Mouse (Mus musculus) testis, postnatal 14 days (tissue): ENCODE results near the gene Dcaf4.
A peak's percentile ranks its signal among the peaks of the same experiment; 100 is the strongest.

Experiments
- DNase-seq: peaks from one replicate; pipeline ENCODE4 v3.0.0; 2021; ENCODE audit warnings: low spot score

Dcaf4 gene

DNA sequence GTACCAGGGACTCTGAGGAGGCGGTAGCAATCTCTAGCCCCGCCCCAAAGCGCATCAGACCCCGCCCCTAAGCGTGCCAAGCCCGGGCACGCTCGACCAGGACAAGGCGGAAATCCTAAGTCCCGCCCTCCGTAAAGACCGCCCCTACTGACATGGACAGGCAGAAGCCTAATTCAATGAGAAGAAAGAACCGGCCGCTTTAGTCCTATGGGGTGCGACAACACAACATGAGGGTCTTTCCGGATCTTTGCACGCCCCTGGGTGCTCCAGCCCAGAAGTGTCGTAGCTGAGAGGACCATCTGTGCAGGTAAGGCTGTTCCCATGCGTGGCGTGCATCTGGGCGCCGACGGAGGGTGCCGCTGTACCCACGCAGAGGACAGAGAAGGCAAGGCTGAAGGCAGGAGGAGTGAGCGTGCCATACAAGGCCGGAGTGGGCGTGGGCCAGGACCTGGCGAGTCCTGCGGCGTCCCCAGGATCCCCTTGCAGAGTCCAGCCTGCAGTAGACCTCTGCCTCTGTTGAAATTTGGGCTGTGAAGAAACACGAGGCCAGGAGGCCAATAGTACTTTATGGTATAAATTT lies at the start of gene Dcaf4:
TSS of gene Dcaf4 (plus strand) at position 156 of the 580 bp plus-strand sequence.
- DNase-seq: peak; percentile 96

DNA sequence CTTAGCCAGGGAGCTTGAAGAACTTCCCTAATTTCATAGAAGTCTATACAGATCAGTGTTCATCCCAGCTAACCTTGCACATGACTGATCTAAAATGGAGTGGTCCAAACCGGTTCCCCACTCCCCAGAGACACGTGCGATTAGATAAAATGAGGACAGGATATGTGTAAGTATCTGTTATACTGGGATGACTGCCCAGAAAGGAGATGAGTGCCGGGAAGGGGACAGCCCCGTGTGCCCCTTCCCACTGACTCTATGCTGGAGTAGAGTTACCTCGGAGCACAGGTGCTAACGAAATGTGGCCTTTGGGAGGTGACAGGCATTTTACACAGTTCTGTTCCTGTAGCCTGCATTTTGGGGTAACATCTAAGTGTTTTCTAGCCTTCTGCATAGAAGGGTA lies 48.5 kb upstream of the Dcaf4 start:
- no peak for DNase-seq

DNA sequence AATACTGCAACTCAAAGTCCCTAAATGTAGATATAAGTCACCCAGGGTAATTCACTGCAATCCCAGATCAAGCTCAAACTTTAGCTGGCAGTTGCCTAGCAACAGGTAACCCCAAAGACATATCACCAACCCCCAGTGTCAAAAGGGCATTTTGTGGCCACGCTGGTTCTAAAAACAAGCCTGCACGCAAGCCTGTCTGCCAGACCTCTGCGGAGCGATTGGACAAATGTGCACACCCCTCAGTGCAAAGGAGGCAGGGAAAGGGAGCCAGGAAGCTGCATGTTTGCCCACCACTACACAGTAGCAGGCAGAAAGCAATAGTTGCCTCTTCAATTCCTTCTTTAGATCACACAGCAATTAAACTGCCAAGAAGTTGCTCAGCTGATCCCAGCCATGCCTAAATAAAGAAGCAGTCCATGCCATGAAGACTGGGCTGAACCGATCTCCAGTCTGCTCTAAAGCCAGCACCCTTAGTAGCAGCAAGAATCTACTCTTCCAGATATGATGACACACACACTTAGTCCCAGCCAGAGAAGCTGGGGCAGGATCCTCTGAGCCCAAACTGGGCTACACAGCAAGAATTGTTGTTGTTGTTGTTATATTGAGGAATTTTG lies 46.2 kb upstream of the Dcaf4 start:
- no peak for DNase-seq

GRCm38 (mm10) chr12:83475419-83475818 lies 44.8 kb upstream of the Dcaf4 start:
- no peak for DNase-seq

DNA sequence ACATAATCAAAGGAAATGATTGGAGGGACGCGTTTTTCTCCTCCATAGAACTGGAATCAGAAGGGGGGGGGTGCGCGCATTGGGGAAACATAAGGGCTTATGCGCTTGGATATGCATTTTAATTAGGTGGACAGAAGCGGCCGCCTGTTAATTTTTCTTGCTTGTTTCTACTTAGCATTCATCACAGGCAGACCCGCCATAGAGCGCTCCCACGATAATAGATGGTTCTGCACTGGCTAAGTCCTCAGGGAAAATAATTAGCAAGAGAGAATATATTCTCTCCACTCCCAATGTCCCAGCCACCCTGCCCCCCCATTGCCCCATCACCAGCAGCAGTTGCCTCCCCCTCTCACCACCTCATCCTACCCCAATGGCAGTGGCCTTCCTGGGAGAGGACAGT lies 44.0 kb upstream of the Dcaf4 start:
- DNase-seq: no peak

GRCm38 (mm10) chr12:83479140-83479539 lies 41.1 kb upstream of the Dcaf4 start:
- no peak for DNase-seq

DNA sequence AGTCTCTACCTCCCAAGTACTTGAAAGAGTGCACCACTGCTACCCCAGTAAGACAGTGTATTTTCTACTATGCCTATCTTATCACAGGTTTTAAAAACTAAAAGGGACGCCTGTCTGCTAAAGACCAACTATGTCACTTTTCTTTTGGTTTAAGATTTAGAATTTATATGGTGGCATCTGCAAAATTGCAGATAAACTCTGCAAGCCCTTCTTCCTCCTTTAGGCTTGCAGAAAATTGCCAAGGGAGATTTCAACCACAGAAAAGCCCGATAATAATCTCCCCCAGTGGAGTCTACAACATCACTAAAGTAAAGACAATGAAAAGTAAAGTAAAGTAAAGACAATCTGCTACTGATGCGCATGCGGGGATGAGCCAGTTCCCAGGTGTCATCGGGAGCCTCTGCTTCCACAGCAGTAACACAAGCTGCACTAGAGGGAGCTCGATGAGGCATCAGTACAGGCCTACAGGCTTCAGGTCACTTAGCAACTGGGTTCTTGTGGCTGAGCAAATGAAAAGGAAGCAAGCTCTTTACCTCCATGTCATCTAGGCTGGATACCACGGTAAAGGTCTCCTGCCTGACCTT lies 40.4 kb upstream of the Dcaf4 start:
- DNase-seq: no peak

- no peak for DNase-seq
Measured at GRCm38 (mm10) chr12:83481439-83481838, 38.8 kb upstream of the Dcaf4 start.

DNA sequence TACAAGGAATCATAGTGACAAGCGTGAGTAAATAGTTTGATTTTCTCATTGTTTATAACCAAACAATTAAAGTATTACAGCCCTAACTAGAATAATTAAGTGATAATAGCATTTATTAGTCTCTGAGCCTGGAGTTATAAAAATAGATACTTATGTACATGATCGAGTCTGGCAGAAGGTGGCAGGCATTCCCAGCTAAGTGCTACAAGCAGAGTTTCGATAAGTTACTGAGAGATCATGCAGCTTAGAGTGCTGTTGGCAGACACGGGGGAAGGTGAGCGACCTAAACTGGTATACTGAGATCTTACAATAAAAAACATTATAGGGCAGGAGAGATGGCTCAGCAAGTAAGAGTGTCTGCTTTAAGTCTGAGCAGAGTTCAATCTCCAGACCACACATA lies 36.6 kb upstream of the Dcaf4 start:
- no peak for DNase-seq

- no peak for DNase-seq
Measured at GRCm38 (mm10) chr12:83484855-83485745, 35.2 kb upstream of the Dcaf4 start.

GRCm38 (mm10) chr12:83485911-83486670 lies 34.2 kb upstream of the Dcaf4 start:
- DNase-seq: no peak

DNA sequence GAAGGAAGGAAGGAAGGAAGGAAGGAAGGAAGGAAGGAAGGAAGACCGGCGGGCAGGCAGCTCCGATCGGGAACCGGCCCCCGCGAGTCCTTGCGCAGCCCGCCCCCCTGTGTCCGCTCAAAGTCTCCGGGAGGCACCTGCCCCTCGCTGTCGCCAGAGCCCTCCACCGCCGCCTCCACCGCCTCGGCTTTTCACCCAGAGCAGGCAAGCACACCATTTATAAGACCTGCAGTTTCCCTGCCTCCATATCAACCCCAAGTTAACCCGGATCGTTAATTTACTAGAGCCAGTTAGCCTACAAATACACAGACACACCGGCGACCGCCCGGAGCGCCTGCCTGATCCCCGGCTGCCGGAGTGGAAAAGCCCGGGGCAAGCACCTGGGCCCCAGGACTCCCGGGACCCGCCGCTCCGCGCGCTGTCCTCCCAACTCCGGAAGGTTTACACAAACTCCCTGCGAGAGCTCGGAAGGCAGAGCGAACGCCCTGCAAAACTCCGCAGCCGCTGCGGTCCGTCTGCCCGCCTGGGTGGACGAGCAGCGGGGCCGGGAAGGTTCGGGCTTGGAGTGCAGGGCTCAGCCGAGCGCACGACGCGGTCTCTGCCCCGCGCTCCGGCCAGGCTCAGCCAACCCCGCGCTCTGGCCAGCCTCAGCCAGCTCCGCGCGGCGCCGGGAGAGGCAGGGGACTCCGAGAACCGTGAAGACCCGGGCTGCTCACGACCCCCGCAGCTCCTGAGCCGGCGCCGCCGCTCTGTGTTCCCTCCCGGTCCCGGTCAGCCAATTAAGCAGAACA lies 33.4 kb upstream of the Dcaf4 start:
- peak; percentile 41 for DNase-seq

GRCm38 (mm10) chr12:83487476-83487991 lies 32.7 kb upstream of the Dcaf4 start, which contains the start of gene Dpf3:
Dpf3 (minus strand) TSS chr12:83487716.
- peak; percentile 98 for DNase-seq

GRCm38 (mm10) chr12:83488211-83488941 lies 31.9 kb upstream of the Dcaf4 start:
- no peak for DNase-seq

DNA sequence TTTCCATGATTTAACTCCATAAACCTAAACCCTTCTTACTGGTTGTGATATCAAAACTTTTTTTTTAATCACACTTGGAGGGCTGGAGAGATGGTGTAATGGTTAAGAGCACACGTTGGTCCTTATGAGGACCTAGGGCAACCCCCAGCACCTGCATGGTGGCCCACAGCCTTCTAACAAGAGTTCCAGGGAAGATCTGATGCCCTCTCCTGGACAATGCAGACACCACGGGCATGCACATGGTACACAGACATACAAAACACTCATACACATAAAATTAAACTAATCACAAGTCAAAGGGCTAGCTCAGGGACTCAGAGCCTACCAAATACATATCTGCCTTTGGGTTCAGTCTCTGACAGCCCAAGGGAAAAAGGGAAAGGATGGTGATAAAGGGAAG lies 30.5 kb upstream of the Dcaf4 start:
- no peak for DNase-seq

- no peak for DNase-seq
Measured at GRCm38 (mm10) chr12:83491609-83492008, 28.7 kb upstream of the Dcaf4 start.

DNA sequence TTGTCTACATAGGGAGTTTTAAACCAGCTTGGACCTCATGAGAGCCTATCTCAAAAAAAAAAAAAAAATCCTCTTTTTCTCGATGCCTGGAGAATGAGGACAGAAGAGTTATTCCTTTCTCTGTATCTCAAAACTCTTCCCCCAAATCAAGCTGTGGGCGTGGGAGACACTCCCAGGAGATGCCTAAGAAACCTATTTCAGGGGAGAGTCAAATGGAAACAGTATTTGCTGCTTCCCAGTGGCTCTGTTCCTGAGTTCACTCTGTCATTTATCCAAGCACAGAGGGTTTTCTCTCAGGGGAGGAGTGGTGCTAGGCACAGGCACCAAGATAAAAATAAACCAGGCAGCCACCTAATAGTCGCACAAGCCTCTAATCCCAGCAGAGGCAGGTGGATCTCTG lies 27.5 kb upstream of the Dcaf4 start:
- DNase-seq: peak; percentile 75

DNA sequence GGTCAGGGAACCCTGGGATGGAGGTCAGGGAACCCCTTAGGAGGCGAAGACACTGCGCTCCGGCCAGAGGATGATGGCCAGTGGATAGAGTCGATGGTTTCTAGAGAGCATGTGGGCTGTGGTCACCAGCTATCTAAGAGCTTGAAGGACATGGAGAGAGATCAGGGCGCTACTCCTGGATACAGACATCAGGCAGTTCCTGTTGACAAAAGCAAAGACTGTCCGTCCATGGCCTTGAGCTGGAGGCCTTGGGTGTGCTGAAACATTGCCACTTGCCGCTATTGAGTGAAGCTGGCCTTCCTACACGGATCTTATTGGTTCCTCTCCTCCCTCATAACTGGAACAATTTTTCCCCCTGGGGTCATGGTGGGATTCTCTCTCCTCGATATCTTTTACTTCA lies 26.1 kb upstream of the Dcaf4 start:
- DNase-seq: peak; percentile 66

DNA sequence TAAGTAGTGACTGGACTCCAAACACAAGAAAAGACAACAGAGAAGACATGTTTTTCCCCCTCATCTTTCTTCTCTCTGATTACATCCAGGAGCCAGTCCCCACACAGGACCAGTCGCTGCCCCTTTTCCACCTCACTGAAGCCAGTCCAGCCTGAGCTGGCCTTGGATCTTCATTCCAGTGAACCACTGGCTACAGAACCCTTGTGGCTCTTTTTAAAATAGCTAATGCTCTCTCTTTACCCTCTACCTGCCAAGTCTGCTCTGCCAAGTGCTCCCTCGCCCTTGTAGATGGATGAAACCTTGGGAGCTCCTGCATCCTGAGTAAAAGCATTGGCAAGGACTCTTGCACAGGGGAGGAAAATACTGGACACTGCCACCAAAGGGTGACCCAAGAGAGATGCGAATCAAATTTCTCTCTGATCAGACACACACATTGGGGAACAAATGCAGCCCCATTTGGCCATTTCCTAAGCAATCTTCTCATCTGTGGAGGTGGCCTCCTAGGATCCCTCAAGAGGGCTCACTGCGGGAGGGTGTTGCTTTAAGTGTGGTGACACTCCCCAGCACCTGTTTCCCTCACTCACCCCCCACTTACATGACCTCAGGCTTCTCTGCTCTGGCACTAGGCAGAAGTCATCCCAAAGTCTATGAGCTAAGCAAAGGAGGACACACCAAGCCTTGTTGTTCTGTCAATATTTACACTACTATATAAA lies 24.9 kb upstream of the Dcaf4 start:
- no peak for DNase-seq

- DNase-seq: no peak
Measured at GRCm38 (mm10) chr12:83495961-83496282, 24.3 kb upstream of the Dcaf4 start.
